Mouse (Mus musculus) liver, adult 2 months (tissue): ENCODE measurements around the gene Ptpn14.

Experiments
- CTCF ChIP-seq: fragments of 200-500 bp; IDR thresholded peaks from 2 replicates; pipeline ENCODE4 v1.5.1; 2011; ENCODE audit warnings: low read depth, low read length, control low read depth
- POLR2A ChIP-seq: fragments of 200-500 bp; IDR thresholded peaks from 2 replicates; pipeline ENCODE4 v1.6.1; 2011; ENCODE audit warnings: low read length, control low read depth; ENCODE audit not compliant: insufficient read depth; ENCODE audit errors: extremely low read depth

DNA sequence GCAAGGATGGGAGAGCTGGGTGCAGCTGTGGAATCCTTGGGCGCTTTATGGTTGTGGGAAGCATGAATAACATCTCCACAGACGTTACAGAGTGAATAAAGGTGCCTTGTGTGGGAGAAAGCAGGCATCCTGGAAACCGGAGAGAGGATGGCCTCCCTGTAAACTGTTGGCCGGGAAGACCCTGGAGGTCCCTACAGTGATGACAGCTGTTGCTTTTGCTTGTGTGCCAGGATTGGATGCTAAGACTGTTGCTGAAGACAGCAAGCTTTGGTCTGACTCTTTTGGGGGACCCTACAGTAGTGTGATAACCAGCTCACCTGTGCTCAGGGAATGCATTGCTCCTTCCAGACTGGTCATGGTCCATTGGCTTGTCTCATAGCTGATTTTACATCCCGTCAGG is 15.1 kb downstream of the Ptpn14 start:
- no peak for TF ChIP-seq CTCF
- no peak for TF ChIP-seq POLR2A
